Mouse (Mus musculus): Measurements from ENCODE around the gene Spic.

- TF ChIP-seq CTCF (IDR thresholded peaks at IDR 0.05; ENCODE audit: low read depth, low read length) (no peak), EP300 (IDR thresholded peaks at IDR 0.05; ENCODE audit: insufficient read depth, low read depth, low read length) (0 out of 2 replicates have a peak, but pooled peaks have one; percentile 78), POLR2A (IDR thresholded peaks at IDR 0.05; ENCODE audit: insufficient read depth, low read length) (no peak)
Measured at GRCm38 (mm10) chr10:88672123-88672522, 12.7 kb downstream of the Spic start.

Data from ES-Bruce4 (cell line).